Mouse (Mus musculus) thymus, adult 2 months (tissue): ENCODE results near the gene Gm4969. TPM values are rescaled to one million over a fixed set of nuclear protein-coding genes. Genes with fewer than 3 reads are reported as not detected.

Experiments used
- DNase-seq: peaks from one replicate; pipeline ENCODE4 v3.0.0; 2021
- H3K27ac ChIP-seq: fragments of 200-500 bp; 2 replicates; pipeline ENCODE4 v1.5.1; 2012; ENCODE audit warnings: low read length, control low read depth; ENCODE audit not compliant: control insufficient read depth, insufficient read depth
- H3K27me3 ChIP-seq: fragments of 200-500 bp; 2 replicates; pipeline ENCODE4 v1.6.1; 2012; ENCODE audit warnings: mild to moderate bottlenecking, low read length, moderate library complexity, mixed read lengths; ENCODE audit not compliant: control insufficient read depth, insufficient read depth
- H3K36me3 ChIP-seq: fragments of 200-500 bp; 2 replicates; pipeline ENCODE4 v1.6.1; 2012; ENCODE audit warnings: mild to moderate bottlenecking, low read length, moderate library complexity; ENCODE audit not compliant: control insufficient read depth, insufficient read depth
- H3K4me1 ChIP-seq: fragments of 200-500 bp; replicated peaks from 2 replicates; pipeline ENCODE4 v1.6.1; 2012; ENCODE audit warnings: low read length; ENCODE audit not compliant: control insufficient read depth, insufficient read depth
- H3K4me3 ChIP-seq: fragments of 200-500 bp; 2 replicates; pipeline ENCODE4 v1.5.1; 2012; ENCODE audit warnings: mild to moderate bottlenecking, low read length, control low read depth, moderate library complexity; ENCODE audit not compliant: control insufficient read depth, insufficient read depth
- CTCF ChIP-seq: fragments of 200-500 bp; IDR thresholded peaks from 2 replicates; pipeline ENCODE4 v1.5.1; 2012; ENCODE audit warnings: mild to moderate bottlenecking, control low read depth, low read length, moderate library complexity, borderline replicate concordance; ENCODE audit not compliant: control insufficient read depth, poor library complexity, insufficient read depth; ENCODE audit errors: extremely low read depth
- POLR2A ChIP-seq: fragments of 200-500 bp; IDR thresholded peaks from 2 replicates; pipeline ENCODE4 v1.6.1; 2012; ENCODE audit warnings: mild to moderate bottlenecking, low read length, control low read depth, moderate library complexity; ENCODE audit not compliant: control insufficient read depth, poor library complexity, insufficient read depth; ENCODE audit errors: extremely low read depth
- WGBS: fragments of 180-500 bp; shearing (Covaris S2); methylation state at CpG from one replicate; pipeline ENCODE4 v1.1.7; 2018; 5-methylcytosine and 5-hydroxymethylcytosine counted together
- polyA plus RNA-seq: library from polyadenylated mRNA; depleted of rRNA; stranded (reverse); fragments of >200 nt; gene quantifications from 2 replicates; pipeline ENCODE4 v1.2.3, GENCODE M21; 2012

Gm4969 gene
- polyA plus RNA-seq, 1 experiment, result 0.24 TPM

GRCm38 (mm10) chr7:19092381-19093173 lies 25.6 kb downstream of the Gm4969 start:
- TF ChIP-seq CTCF (no peak), POLR2A (no peak)
- DNase-seq, result peak; percentile 38
- H3K36me3 ChIP-seq, result no peaks in the 10 kb centered on the region
- H3K4me3 ChIP-seq, result no peak overlapping the region
- 15% methylated on average over 38 of the region's 38 CpGs for WGBS
- peaks cover 18% of the 10 kb centered on the region for H3K27me3 ChIP-seq
- no peak overlapping the region for H3K27ac ChIP-seq
- peaks cover 26% of the 10 kb centered on the region for H3K4me1 ChIP-seq

GRCm38 (mm10) chr7:19091913-19092312 lies 26.3 kb downstream of the Gm4969 start:
- TF ChIP-seq CTCF, result no peak
- no peak for TF ChIP-seq POLR2A
- H3K27ac ChIP-seq, result no peak overlapping the region
- WGBS, result 78% methylated on average over 17 of the region's 17 CpGs

GRCm38 (mm10) chr7:19088813-19089212 lies 29.4 kb downstream of the Gm4969 start:
- H3K4me3 ChIP-seq, result no peak overlapping the region

More at GRCm38 (mm10) chr7:19091913-19092312, 26.3 kb downstream of the Gm4969 start:
- Histone ChIP-seq H3K4me1 (peaks cover 26% of the 10 kb centered on the region), H3K27me3 (peaks cover 18% of the 10 kb centered on the region), H3K4me3 (no peak overlapping the region), H3K36me3 (no peaks in the 10 kb centered on the region)
- no peak for DNase-seq

GRCm38 (mm10) chr7:19086760-19087159 lies 31.4 kb downstream of the Gm4969 start:
- no peaks in the 10 kb centered on the region for H3K36me3 ChIP-seq
- H3K4me3 ChIP-seq, result no peak overlapping the region
- no peaks in the 10 kb centered on the region for H3K4me1 ChIP-seq
- no peak for DNase-seq
- no peak overlapping the region for H3K27ac ChIP-seq
- no peaks in the 10 kb centered on the region; the same call in 1 of the 2 replicates for H3K27me3 ChIP-seq
- no peak for TF ChIP-seq POLR2A
- no peak for TF ChIP-seq CTCF
- WGBS, result 81% methylated on average over 18 of the region's 18 CpGs

More at GRCm38 (mm10) chr7:19088813-19089212, 29.4 kb downstream of the Gm4969 start:
- no peak overlapping the region for H3K27ac ChIP-seq
- no peaks in the 10 kb centered on the region for H3K36me3 ChIP-seq
- TF ChIP-seq POLR2A (no peak), CTCF (peak; percentile 93)
- peaks cover 7% of the 10 kb centered on the region; the same call in 1 of the 2 replicates for H3K27me3 ChIP-seq
- peak; percentile 75 for DNase-seq
- peaks cover 12% of the 10 kb centered on the region for H3K4me1 ChIP-seq
- WGBS, result 22% methylated on average over 10 of the region's 10 CpGs

GRCm38 (mm10) chr7:19086042-19086441 lies 32.1 kb downstream of the Gm4969 start:
- WGBS, result 6% methylated on average over 14 of the region's 14 CpGs
- no peak for DNase-seq
- Histone ChIP-seq H3K36me3 (no peaks in the 10 kb centered on the region), H3K4me1 (no peaks in the 10 kb centered on the region), H3K27me3 (no peaks in the 10 kb centered on the region; the same call in 1 of the 2 replicates), H3K4me3 (no peak overlapping the region), H3K27ac (no peak overlapping the region; the same call in 1 of the 2 replicates)
- no peak for TF ChIP-seq CTCF
- TF ChIP-seq POLR2A, result no peak

- WGBS, result 8% methylated on average over 6 of the region's 6 CpGs
- H3K27me3 ChIP-seq, result no peaks in the 10 kb centered on the region; the same call in 1 of the 2 replicates
- DNase-seq, result no peak
- no peak overlapping the region for H3K27ac ChIP-seq
- H3K4me3 ChIP-seq, result no peak overlapping the region
- H3K36me3 ChIP-seq, result no peaks in the 10 kb centered on the region
- H3K4me1 ChIP-seq, result no peaks in the 10 kb centered on the region
- TF ChIP-seq POLR2A (no peak), CTCF (no peak)
Observed at GRCm38 (mm10) chr7:19085495-19085894, 32.7 kb downstream of the Gm4969 start.
